21 mouse cellular contexts compared by ENCODE assay signal in genomic region chr17:28876331-28876730, GRCm38 (mm10). TPM values are rescaled to one million over a fixed set of nuclear protein-coding genes. Genes with fewer than 3 reads are reported as not detected.
A peak's percentile ranks its signal among the peaks of the same experiment; 100 is the strongest.
DNase-seq lines count a peak whose midpoint lies in the region; ATAC-seq and TF ChIP-seq lines count a peak whose summit lies in the region.
"Had no signal": no experiment of that assay in that cellular context is flagged by ENCODE, and none has a peak within 500 bp of the region (broad histone marks: within the 10 kb centered on the region; RNA-seq: fewer than 3 reads in every experiment).

No protein-coding gene starts in this region.

- in situ Hi-C loops in ES-E14 (cut with MboI; ENCODE audit: low sequenced_read_pairs in 2 of 2, unreplicated experiment in 2 of 2) = no loop called here

- WGBS in heart, embryonic 10.5 days = 60% methylated on average over 5 of the region's 5 CpGs
- 63% methylated on average over 5 of the region's 5 CpGs for WGBS in embryonic facial prominence, embryonic 15.5 days

- no peaks in the 10 kb centered on the region for H3K36me3 ChIP-seq in heart, embryonic 10.5 days
- no peaks in the 10 kb centered on the region for H3K36me3 ChIP-seq in ES-E14 (ENCODE audit: control insufficient read depth, insufficient read depth, low read length, poor library complexity, severe bottlenecking)
- H3K36me3 ChIP-seq in embryonic facial prominence, embryonic 15.5 days = no peaks in the 10 kb centered on the region
- H3K36me3 ChIP-seq: embryonic facial prominence, embryonic 12.5 days had no signal

- peak overlapping the region; percentile 36; the same call in 1 of the 2 replicates for H3K9ac ChIP-seq in ES-E14 (ENCODE audit: insufficient read depth, low read depth, low read length, poor library complexity, severe bottlenecking)
- no peak overlapping the region for H3K9ac ChIP-seq in embryonic facial prominence, embryonic 15.5 days
- H3K9ac ChIP-seq: embryonic facial prominence, embryonic 12.5 days had no signal

- peaks cover 22% of the 10 kb centered on the region for H3K4me1 ChIP-seq in heart, embryonic 10.5 days
- peaks cover 4 to 7% of the 10 kb centered on the region in 2 experiments; a peak in 1 of 4 replicates for H3K4me1 ChIP-seq in ES-E14 (ENCODE audit: control insufficient read depth in 2 of 2, insufficient read depth in 2 of 2, low read length in 2 of 2, poor library complexity in 1 of 2)
- H3K4me1 ChIP-seq in embryonic facial prominence, embryonic 15.5 days = peaks cover 23% of the 10 kb centered on the region
- H3K4me1 ChIP-seq: embryonic facial prominence, embryonic 12.5 days had no signal

- no peak for TF ChIP-seq CTCF in layer of hippocampus, adult 2 months (conservative IDR thresholded peaks at IDR 0.05)

- DNase-seq in heart, embryonic 10.5 days (ENCODE audit: low spot score) = no peak
- no peak for DNase-seq in heart, postnatal 36 days
- no peak for DNase-seq in layer of hippocampus, adult 2 months (ENCODE audit: low spot score in 2 of 2)
- no peak for DNase-seq in layer of hippocampus, postnatal 25 days (ENCODE audit: extremely low spot score in 1 of 2, low spot score in 1 of 2)
- no peak for DNase-seq in ES-E14 (ENCODE audit: low read depth, low spot score)
- no peak for DNase-seq in adrenal gland, adult 2 months
- DNase-seq in layer of hippocampus, adult 18-20 months (ENCODE audit: low spot score in 2 of 2) = no peak
- DNase-seq: cerebellum, adult 2 months; kidney, adult 18-20 months had no signal

- no peaks in the 10 kb centered on the region for H3K9me3 ChIP-seq in heart, embryonic 10.5 days
- no peaks in the 10 kb centered on the region for H3K9me3 ChIP-seq in ES-E14 (ENCODE audit: control insufficient read depth, insufficient read depth, low read depth, low read length)
- H3K9me3 ChIP-seq in embryonic facial prominence, embryonic 15.5 days (replicated peaks) = no peaks in the 10 kb centered on the region
- H3K9me3 ChIP-seq: embryonic facial prominence, embryonic 12.5 days had no signal

- no peak for ATAC-seq in embryonic facial prominence, embryonic 15.5 days (ENCODE audit: insufficient number of reproducible peaks, low FRiP score, low TSS enrichment, low read depth)
- ATAC-seq: activated CD4-positive, CD25-positive, alpha-beta regulatory T cell, adult 4 months; forebrain, embryonic 16.5 days; hindbrain, embryonic 16.5 days; Patski had no signal

- H3K4me3 ChIP-seq in heart, embryonic 10.5 days = 0 out of 2 replicates have a peak overlapping the region, but pooled peaks have one; percentile 20
- no peak overlapping the region; the same call in 1 of the 2 replicates for H3K4me3 ChIP-seq in layer of hippocampus, adult 2 months
- peak overlapping the region in 1 of 2 experiments; percentile 51; a peak in 1 of 4 replicates for H3K4me3 ChIP-seq in ES-E14 (ENCODE audit: insufficient read depth in 1 of 2, low read depth in 1 of 2, low read length in 2 of 2, poor library complexity in 1 of 2, severe bottlenecking in 1 of 2)
- peak overlapping the region; percentile 15; the same call in 1 of the 2 replicates for H3K4me3 ChIP-seq in embryonic facial prominence, embryonic 15.5 days (replicated peaks)
- H3K4me3 ChIP-seq: embryonic facial prominence, embryonic 12.5 days; myocyte had no signal

- intact Hi-C loops in heart, postnatal 36 days (cut with DNase I) = no loop called here

- H3K27me3 ChIP-seq in heart, embryonic 10.5 days (ENCODE audit: insufficient read depth, poor library complexity, severe bottlenecking) = peaks cover 39% of the 10 kb centered on the region
- H3K27me3 ChIP-seq in embryonic facial prominence, embryonic 15.5 days = peaks cover 3% of the 10 kb centered on the region; the same call in 1 of the 2 replicates
- H3K27me3 ChIP-seq: Patski had no signal

- H3K27ac ChIP-seq in heart, embryonic 10.5 days = no peak overlapping the region
- peak overlapping the region; percentile 97 for H3K27ac ChIP-seq in layer of hippocampus, adult 2 months
- H3K27ac ChIP-seq in ES-E14 (ENCODE audit: insufficient read depth, low read depth, low read length, poor library complexity, severe bottlenecking) = no peak overlapping the region
- no peak overlapping the region for H3K27ac ChIP-seq in embryonic facial prominence, embryonic 15.5 days (replicated peaks)
- H3K27ac ChIP-seq: embryonic facial prominence, embryonic 12.5 days had no signal

- peak overlapping the region; percentile 34 for H3K4me2 ChIP-seq in embryonic facial prominence, embryonic 15.5 days (replicated peaks)

TF ChIP-seq in ES-E14, 5 proteins besides CTCF, POLR2A, EP300 and RAD21:
- TF ChIP-seq MAFK (IDR thresholded peaks at IDR 0.05; ENCODE audit: insufficient read depth, low read depth, low read length) (no peak), ZNF384 (IDR thresholded peaks at IDR 0.05; ENCODE audit: low read depth, low read length) (no peak), ZC3H11A (IDR thresholded peaks at IDR 0.05; ENCODE audit: borderline replicate concordance, low read depth, low read length) (no peak), HCFC1 (IDR thresholded peaks at IDR 0.05; ENCODE audit: borderline replicate concordance, insufficient read depth, low read length) (no peak), CHD2 (IDR thresholded peaks at IDR 0.05; ENCODE audit: low read depth, low read length) (no peak)

RNA-seq across cellular contexts. Expression of gene Pnpla1, which starts 18.1 kb away (rescaled TPM):
- polyA plus RNA-seq in heart, embryonic 10.5 days (2016; fragmentation: Nextera tagmentation; extraction: Ambion mirVana) = not detected in 2 replicates
- total RNA-seq in heart, postnatal 36 days (2021) = not detected
- total RNA-seq in layer of hippocampus, adult 2 months (2021) = under 1 TPM; 0.49 to 0.56 TPM
- under 1 TPM; 0.42 to 0.66 TPM for total RNA-seq in layer of hippocampus, postnatal 25 days (2021)
- 0.05 and 0.27 TPM in 2 replicates for total RNA-seq in ES-E14 (2012; rRNA removed)
- 6.7 and 7.9 TPM in 2 replicates for polyA plus RNA-seq in embryonic facial prominence, embryonic 15.5 days (2015; fragmentation: Nextera tagmentation; extraction: Ambion mirVana)
- total RNA-seq in adrenal gland, adult 2 months (2021) = under 1 TPM in 1 of 2 experiments, not detected in 1; 0.52 TPM
- polyA plus RNA-seq in adrenal gland, adult 2 months (2012; rRNA removed) = 0.04 and 0.09 TPM in 2 replicates
- total RNA-seq in layer of hippocampus, adult 18-20 months (2021) = under 1 TPM; 0.41 to 0.87 TPM
- total RNA-seq: gastrocnemius, postnatal 4 days; megakaryocyte-erythroid progenitor cell, adult 5-6 weeks had no signal
- polyA plus RNA-seq: activated CD4-positive, CD25-positive, alpha-beta regulatory T cell, adult 4 months; forebrain, embryonic 16.5 days; hindbrain, embryonic 16.5 days; limb, embryonic 11.5 days; myocyte; Patski had no signal

RNA-seq across cellular contexts. Expression of gene 4930539E08Rik, which starts 38.8 kb away (rescaled TPM):
- 0.13 and 0.25 TPM in 2 replicates for polyA plus RNA-seq in heart, embryonic 10.5 days (2016; fragmentation: Nextera tagmentation; extraction: Ambion mirVana)
- total RNA-seq in heart, postnatal 36 days (2021) = not detected
- 1 to 10 TPM; 4.0 to 4.1 TPM for total RNA-seq in layer of hippocampus, adult 2 months (2021)
- total RNA-seq in layer of hippocampus, postnatal 25 days (2021) = 1 to 10 TPM; 3.1 to 3.9 TPM
- total RNA-seq in ES-E14 (2012; rRNA removed) = 1.2 and 1.4 TPM in 2 replicates
- polyA plus RNA-seq in embryonic facial prominence, embryonic 15.5 days (2015; fragmentation: Nextera tagmentation; extraction: Ambion mirVana) = 0.28 and 0.45 TPM in 2 replicates
- not detected for total RNA-seq in adrenal gland, adult 2 months (2021)
- 0.03 TPM in 1 of 2 replicates, not detected in the other for polyA plus RNA-seq in adrenal gland, adult 2 months (2012; rRNA removed)
- total RNA-seq in layer of hippocampus, adult 18-20 months (2021) = 1 to 10 TPM; 4.1 to 5.5 TPM
- total RNA-seq: adrenal gland, postnatal 36 days had no signal
- polyA plus RNA-seq: liver, embryonic 16.5 days; myocyte had no signal
